ENCODE assay signal across 7 mouse cellular contexts in the genomic region with DNA sequence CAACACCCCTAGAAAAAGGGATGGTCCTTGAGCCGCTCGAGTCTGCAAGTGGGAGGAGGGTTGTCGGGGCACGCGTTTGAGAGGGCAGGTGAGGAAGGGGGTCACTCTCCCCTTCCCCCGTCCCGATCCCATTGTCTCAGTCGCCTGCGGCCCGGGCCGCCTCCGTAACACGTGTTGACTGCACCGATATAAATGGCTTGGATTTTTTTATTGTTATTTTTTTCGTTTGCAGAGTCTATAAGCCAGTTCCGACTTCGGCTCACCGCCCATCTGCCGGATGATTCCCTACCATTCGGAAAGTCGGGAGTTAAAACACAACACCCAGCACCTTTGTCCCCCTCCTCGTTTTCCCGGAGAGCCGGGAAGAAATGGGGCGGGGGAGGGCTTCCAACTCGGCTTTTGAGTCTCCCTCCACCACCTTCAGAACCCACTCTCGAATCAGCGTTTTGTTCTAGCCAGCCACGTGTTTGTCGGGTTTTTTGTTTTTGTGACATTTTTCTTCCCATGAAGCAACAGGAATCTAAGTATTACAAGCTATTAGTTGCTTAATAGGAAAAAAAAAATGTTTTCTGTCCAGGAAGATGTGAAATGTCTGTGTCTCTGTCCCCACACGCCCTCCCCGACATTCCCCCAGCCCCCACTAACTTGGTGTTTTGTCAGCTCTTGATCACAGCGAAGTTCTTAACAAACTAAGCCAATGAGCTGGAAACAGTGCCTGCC. TPM values are rescaled to one million over a fixed set of nuclear protein-coding genes. Genes with fewer than 3 reads are reported as not detected.
DNase-seq lines count a peak whose midpoint lies in the region; ATAC-seq and TF ChIP-seq lines count a peak whose summit lies in the region.

No protein-coding gene starts in this region.

- peak; percentile 25 for DNase-seq in ovary, postnatal 36 days (ENCODE audit: low spot score)
- DNase-seq in ovary, adult 18-20 months (ENCODE audit: low spot score): no peak
- peak; percentile 37 to 48 for DNase-seq in lung, postnatal 4 days
- DNase-seq in frontal cortex, postnatal 10 days (ENCODE audit: low spot score in 2 of 2): no peak
- no peak for DNase-seq in c-Kit-positive CD71-positive TER-119-positive erythroid progenitor cells, embryonic 14.5 days (ENCODE audit: low spot score)

- peak overlapping the region; percentile 67 for H3K4me3 ChIP-seq in embryonic fibroblast, embryonic 13.5 days (ENCODE audit: insufficient read depth, low read length)
- peak overlapping the region; percentile 78 for H3K4me3 ChIP-seq in hindbrain, embryonic 13.5 days

- H3K27me3 ChIP-seq in hindbrain, embryonic 13.5 days: no peaks in the 10 kb centered on the region

- H3K36me3 ChIP-seq in hindbrain, embryonic 13.5 days: no peaks in the 10 kb centered on the region

- H3K27ac ChIP-seq in embryonic fibroblast, embryonic 13.5 days (ENCODE audit: insufficient read depth, low read length): peak overlapping the region; percentile 22; the same call in 1 of the 2 replicates
- H3K27ac ChIP-seq in hindbrain, embryonic 13.5 days: peak overlapping the region; percentile 95

- H3K4me1 ChIP-seq in embryonic fibroblast, embryonic 13.5 days (ENCODE audit: control insufficient read depth, insufficient read depth, low read length): no peaks in the 10 kb centered on the region; the same call in 1 of the 2 replicates
- H3K4me1 ChIP-seq in hindbrain, embryonic 13.5 days (replicated peaks): peaks cover 13% of the 10 kb centered on the region

- TF ChIP-seq CTCF in embryonic fibroblast, embryonic 13.5 days (IDR thresholded peaks at IDR 0.05; ENCODE audit: borderline replicate concordance, insufficient read depth, low read length): no peak

- no peak; the same call in 1 of the 2 replicates for TF ChIP-seq POLR2A in embryonic fibroblast, embryonic 13.5 days (IDR thresholded peaks at IDR 0.05; ENCODE audit: low read depth, low read length)

- H3K4me2 ChIP-seq in hindbrain, embryonic 13.5 days: peak overlapping the region; percentile 77

- no peaks in the 10 kb centered on the region for H3K9me3 ChIP-seq in hindbrain, embryonic 13.5 days

- H3K9ac ChIP-seq in hindbrain, embryonic 13.5 days: peak overlapping the region; percentile 88

- under 1% methylated on average over 33 of the region's 33 CpGs for WGBS in hindbrain, embryonic 13.5 days

- 0 out of 2 replicates have a peak, but pooled peaks have one; percentile 33 for ATAC-seq in hindbrain, embryonic 13.5 days (ENCODE audit: low FRiP score)

RNA-seq across cellular contexts. Expression of a gene that starts 1.9 kb away (rescaled TPM):
- polyA plus RNA-seq in embryonic fibroblast, embryonic 13.5 days (2011; ENCODE audit: insufficient read length, low read depth, missing spikeins): 37.9 and 39.8 TPM in 2 replicates
- polyA plus RNA-seq in hindbrain, embryonic 13.5 days (2015; fragmentation: Nextera tagmentation; extraction: Ambion mirVana): 22.8 and 23.1 TPM in 2 replicates

RNA-seq across cellular contexts. Expression of a gene that starts 16.7 kb away (rescaled TPM):
- not detected in 2 replicates for polyA plus RNA-seq in embryonic fibroblast, embryonic 13.5 days (2011; ENCODE audit: insufficient read length, low read depth, missing spikeins)
- polyA plus RNA-seq in hindbrain, embryonic 13.5 days (2015; fragmentation: Nextera tagmentation; extraction: Ambion mirVana): not detected in 2 replicates

RNA-seq across cellular contexts. Expression of a gene that starts 27.0 kb away (rescaled TPM):
- polyA plus RNA-seq in embryonic fibroblast, embryonic 13.5 days (2011; ENCODE audit: insufficient read length, low read depth, missing spikeins): 68.4 and 71.9 TPM in 2 replicates
- 138 and 141 TPM in 2 replicates for polyA plus RNA-seq in hindbrain, embryonic 13.5 days (2015; fragmentation: Nextera tagmentation; extraction: Ambion mirVana)

RNA-seq across cellular contexts. Expression of a gene that starts 57.5 kb away (rescaled TPM):
- 79.3 and 80.1 TPM in 2 replicates for polyA plus RNA-seq in embryonic fibroblast, embryonic 13.5 days (2011; ENCODE audit: insufficient read length, low read depth, missing spikeins)
- polyA plus RNA-seq in hindbrain, embryonic 13.5 days (2015; fragmentation: Nextera tagmentation; extraction: Ambion mirVana): 31.0 and 31.7 TPM in 2 replicates

Comparison
In these comparisons a context has a peak if more than half of its experiments do, and no peak if none do; other contexts are left out.
1. DNase-seq: peak in ovary, postnatal 36 days (single experiment) and lung, postnatal 4 days (2 of 2); none in ovary, adult 18-20 months (single experiment), frontal cortex, postnatal 10 days (0 of 2) and c-Kit-positive CD71-positive TER-119-positive erythroid progenitor cells, embryonic 14.5 days (single experiment).